Mouse (Mus musculus): ENCODE results near the gene Lrrc56.

GRCm38 (mm10) chr7:141188733-141189132, 5.2 kb upstream of the Lrrc56 start:
- TF ChIP-seq CTCF (IDR thresholded peaks at IDR 0.05; ENCODE audit: low read depth) = no peak
- TF ChIP-seq EP300 (IDR thresholded peaks at IDR 0.05; ENCODE audit: low read depth) = no peak
